Mouse (Mus musculus) liver, embryonic 14.5 days (tissue): ENCODE data around the gene Zkscan2.

ENCODE experiments used
- CTCF ChIP-seq: IDR thresholded peaks from 2 replicates; pipeline ENCODE4 v1.5.1; 2016; ENCODE audit warnings: antibody characterized with exemption, low read depth, control low read depth
- EP300 ChIP-seq: IDR thresholded peaks from 2 replicates; pipeline ENCODE4 v1.6.1; 2016; ENCODE audit warnings: antibody characterized with exemption, low read depth

GRCm38 (mm10) chr7:123487703-123488102 lies 12.5 kb downstream of the Zkscan2 start:
- TF ChIP-seq CTCF (no peak), EP300 (no peak)
